Mouse (Mus musculus): Measurements from ENCODE around the gene Axl.
A peak's percentile ranks its signal among the peaks of the same experiment; 100 is the strongest.
"Not testable (repeated sequence)": the region's sequence is repeated elsewhere in the genome, so short reads cannot be mapped to it uniquely, and the experiment has no call there.

The Axl gene

DNA sequence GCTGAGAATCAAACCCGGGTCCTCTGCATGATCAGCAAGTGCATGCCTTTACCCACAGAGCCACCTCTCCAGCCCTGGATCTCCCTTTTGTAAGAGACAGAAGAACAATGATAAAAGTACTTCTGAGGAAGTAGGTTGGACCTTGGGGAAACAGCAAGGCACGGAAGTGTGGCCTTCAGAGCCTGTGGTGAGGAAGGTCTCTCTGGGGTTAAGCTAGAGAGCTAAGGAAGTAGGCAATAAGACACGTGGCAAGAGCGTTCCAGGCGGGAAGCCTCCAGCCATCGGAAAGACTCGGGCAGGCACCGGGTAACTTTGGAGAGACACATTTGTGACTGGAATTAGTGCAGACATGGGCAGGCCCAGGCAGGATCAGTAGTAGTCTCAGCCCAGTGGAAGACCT, 6.3 kb upstream of the Axl start:
- no peak for DNase-seq (ENCODE audit: low read depth, low spot score)

DNA sequence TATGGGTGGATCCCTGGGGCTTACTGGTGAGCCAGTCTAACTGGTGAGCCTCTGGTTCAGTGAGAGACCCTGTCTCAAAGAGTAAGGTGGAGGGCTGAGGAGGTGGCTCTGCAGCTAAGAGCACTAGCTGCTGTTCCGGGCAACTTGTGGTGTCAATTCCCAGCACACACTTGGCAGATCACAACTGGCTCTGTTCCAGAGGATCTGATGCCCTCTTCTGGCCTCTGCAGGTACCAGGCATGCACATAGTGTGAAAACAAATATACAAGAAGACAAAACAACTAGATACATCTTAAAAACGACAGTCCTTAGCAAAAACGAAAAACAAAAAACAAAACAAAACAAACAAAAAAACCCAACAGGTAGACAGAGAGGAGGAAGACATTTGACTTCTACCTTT, 5.2 kb upstream of the Axl start:
- no peak for DNase-seq (ENCODE audit: low read depth, low spot score)

DNA sequence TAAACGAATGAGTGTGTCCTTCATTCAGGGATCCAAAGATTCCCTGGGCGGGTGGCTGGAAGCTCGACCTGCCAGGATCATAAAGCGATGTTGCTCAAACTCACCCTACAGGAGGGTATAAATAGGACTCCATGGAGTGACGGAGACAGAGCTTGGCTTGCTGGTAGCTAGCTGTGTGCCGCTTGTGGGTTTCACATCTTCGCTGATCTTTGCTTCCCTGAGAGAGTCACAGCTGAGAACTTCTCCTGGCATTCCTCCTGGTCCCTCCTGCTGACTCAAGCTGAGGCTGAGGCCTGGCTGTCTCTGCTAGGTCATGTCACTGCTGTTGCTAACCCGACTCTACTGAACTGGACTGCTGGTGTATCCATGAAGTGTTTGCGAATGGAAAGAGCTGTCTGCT, 4.5 kb upstream of the Axl start:
- DNase-seq (ENCODE audit: low read depth, low spot score): not testable (repeated sequence)

DNA sequence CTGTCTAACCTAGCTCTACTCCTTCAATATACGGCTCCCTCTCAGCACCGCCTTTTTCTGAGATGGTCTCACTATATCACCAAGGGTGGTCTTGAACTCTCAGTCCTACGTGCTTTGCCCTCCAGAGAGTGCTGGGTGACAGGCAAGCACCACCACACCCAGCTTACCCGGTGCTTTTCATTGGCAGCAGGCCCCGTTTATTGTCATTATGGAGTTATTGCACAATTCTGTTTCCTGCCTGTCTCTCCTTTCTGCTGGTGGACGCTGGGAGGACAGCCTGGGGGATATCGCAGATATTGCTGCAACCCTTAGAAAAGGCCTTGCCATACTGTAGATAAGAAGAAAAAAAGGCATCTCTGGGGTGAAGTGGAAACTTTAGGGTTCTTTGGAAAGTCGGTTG, 2.1 kb upstream of the Axl start:
- no peak for DNase-seq (ENCODE audit: low read depth, low spot score)

DNA sequence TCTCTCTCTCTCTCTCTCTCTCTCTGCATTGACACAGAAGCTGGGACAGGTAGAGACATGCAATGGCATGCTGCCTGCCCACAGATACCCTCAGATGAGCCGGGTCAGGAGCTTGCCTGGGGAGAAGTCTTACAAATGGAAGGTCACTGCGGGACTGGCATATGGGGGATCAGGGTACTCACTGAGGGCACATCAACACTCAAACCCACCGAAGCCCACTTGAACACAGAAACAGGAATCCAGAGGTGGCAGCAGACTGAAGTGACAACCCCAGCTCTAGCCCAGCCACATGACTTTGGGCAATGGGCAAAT, 580 bp upstream of the Axl start:
- no peak for DNase-seq (ENCODE audit: low read depth, low spot score)

DNA sequence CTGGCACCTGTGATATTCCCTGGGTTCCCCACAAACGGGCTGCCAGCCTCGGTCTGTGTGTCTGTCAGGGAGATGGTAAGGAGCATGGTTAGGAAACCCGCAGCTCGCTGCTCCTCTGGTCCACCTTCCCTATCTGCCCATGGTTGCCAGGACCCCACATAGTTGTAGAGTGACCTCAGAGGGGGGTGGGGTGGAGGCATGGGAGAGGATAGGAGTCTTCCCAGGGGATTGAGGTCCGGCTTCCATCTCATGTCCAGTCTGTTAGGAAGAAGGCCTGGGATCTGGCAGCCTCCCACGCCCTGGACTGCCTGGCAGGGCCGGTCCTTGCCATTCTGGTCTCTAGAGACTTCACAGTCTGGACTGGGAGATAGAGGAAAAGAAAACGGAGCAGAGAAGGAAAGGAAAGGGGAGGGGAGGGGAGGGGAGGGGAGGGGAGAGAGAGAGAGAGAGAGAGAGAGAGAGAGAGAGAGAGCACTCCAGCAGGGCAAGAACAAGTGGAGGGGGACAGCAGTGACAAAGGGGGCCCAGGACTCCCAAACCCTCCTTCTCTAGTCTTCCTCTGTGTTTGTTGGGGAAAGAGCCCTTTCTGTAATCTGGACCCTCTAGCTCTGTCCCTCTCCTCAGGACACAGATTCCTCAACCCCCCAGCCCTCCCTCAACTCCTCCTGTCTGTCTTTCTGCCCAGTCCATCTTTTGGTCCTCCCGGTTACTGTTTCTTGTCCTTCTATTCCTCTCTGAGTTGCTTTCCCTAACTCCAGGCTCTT, 867 bp downstream of the Axl start:
- no peak for DNase-seq (ENCODE audit: low read depth, low spot score)

DNA sequence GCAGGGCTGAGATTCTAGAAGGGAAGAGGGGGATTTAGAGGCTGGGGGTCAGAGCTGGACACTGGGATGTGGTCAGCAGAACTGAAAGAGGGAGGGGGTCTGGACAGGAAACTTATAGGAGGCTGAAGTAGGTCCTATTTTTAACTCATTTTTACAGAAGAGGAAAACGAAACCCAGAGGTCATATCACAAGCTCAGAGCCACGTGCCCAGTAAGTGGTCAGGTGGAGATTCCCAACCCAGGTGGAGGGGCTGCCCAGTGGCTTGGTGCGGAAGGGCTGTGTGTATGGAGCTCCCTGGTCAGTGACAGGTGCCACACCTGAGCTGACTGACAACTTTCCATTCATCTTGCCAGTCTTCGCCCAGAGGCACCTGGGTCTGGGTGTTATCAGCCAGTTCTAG, 1.5 kb downstream of the Axl start:
- DNase-seq (ENCODE audit: low read depth, low spot score): no peak

DNA sequence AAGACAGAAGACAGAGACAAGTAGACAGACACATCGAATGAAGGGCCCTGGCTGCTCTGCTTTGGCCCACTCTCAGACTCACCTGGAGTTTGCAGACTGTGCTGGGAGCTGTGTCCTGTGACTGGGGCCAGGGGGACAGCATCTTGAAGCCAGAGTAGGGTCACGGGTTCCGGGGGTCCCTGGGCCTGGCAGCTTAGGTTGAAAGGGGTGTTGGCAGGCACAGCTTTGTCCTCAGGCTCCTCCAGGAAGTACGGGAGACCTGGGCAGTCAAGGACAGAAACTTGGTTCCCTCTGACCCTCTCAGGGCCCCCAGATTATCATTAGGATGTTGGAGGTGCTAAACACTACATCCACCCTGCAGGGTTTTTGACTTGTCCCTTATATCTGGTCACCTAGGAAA, 2.8 kb downstream of the Axl start:
- no peak for DNase-seq (ENCODE audit: low read depth, low spot score)

DNA sequence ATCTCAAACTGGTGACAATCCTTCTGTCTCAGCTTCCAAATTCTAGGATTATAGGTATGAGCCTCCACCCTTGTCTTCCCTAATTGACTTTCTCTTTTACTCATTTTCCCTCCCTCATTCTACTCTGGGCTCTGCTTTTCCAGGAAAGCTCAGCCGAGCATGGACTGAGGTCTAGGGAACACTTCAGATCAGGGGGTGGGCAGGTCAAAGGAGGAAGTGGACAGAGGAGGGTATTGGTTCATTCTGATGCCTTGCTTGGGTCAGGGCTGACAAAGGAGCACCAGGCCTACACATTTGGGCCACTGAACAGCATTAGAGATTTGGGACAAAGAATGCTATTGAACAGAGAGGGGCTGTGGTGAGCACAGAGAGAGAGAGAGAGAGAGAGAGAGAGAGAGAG, 3.7 kb downstream of the Axl start:
- no peak for DNase-seq (ENCODE audit: low read depth, low spot score)

DNA sequence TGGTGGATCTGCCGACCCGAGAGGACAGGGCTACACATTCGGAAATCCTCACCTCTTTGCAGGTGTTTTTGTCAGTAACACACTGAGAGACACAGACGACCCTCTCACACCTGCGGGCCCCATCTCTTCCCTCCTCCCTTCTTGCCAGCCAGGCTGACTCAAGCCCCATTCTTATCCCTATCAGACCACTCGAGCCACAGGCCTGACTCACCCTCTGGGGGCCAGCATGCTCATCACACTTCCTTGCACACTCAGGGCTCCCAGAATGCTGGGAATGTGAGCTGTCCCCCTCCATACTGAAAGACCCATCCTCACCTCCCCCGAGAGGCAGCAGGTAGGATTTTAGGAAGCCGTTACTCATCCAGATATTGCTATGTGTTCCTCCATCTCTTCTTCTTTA, 4.8 kb downstream of the Axl start:
- DNase-seq (ENCODE audit: low read depth, low spot score): no peak

DNA sequence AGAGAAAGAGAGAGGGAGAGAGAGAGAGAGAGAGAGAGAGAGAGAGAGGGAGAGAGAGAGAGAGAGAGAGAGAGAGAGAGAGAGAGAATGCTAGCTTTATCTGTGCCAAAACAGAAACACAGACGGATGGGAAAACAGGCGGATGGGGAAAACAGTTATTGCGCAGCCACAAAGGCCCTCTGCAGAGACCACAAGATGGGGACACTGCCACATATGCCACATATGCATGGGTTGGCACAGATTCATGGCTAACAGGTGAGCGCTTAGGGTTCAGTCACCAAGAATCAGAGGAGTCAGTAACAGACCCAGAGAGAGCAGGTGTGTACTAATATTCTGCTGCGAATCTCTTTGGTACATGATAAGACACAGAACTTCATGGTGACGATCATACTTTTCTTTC, 5.8 kb downstream of the Axl start:
- no peak for DNase-seq (ENCODE audit: low read depth, low spot score)

DNA sequence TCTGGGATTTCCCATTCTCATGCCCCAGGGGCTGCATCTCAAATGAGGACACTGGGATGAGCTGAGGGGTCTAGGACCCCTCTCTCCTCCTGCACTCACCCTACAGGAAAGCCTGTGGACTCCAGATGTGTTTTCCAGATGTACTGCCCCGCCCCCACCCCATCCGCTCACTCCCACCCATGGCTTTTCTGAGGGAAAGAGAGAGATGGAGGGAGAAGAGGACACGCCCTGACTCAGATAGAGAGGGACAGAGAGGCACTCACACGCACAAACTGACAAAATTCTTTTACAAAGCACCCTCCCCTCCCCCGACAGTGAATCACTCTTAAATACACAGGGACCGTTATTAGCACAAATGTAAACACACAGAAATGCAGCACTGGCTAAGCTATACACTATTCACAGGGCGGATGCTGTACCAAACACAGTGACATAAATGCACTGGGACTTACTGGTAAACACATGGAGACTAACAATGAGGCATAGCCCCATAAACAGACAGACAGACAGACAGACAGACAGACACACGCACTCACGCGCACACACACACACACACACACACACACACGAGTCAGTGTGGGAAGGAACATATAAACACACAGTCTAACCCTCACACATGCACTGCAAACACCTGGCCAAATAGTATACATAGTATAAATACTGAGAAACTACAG, 6.4 kb downstream of the Axl start:
- no peak for DNase-seq (ENCODE audit: low read depth, low spot score)

DNA sequence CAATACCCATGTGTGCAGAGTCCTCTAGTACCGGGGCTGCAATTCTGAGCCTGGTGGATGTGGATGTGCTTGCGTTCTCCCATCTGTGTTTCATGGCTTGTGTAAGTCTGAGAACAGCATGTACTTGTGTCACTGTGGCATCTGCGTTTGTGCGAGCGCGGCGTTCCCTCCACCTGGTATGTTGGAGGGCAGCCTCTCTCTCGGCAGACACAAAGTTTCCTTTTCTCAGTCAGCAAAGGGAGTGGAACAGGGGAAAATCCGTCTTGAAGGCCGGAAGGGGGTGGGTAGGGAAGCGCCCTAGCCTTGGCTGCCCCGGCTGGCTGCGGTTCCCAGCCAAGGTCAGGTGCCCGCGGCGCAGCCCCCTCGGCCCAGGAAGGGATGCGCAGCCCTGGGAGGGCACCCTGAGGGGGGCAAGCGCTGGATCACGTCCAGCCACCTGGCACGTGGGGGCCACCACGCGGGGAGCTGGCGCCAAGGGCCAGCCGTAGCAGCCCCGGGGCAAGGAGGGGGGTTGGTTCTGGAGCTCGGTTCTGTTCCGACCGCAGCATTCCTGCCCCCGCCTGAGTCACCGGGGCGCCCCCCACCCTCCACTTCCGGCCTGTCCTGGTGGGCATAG, 7.1 kb downstream of the Axl start:
- no peak for DNase-seq (ENCODE audit: low read depth, low spot score)

DNA sequence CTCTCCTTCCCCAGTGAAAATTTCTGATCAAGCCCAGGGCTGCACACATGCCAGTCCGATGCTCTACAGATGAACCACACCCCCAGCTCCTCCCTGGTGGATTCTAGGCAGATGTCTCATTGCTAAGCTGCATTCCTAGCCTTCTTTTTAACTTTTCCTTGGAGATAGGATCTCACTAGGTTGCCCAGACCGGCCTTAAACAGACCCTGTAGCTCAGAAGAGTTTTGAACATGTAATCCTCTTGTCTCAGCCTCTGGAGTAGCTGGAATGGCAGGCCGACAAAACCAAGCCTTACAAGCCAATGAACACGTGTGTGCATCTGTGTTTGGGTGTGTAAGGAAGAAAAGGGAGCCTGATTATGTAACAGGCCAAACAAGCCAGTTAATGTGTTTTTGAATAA, 7.8 kb downstream of the Axl start:
- DNase-seq (ENCODE audit: low read depth, low spot score): no peak

DNA sequence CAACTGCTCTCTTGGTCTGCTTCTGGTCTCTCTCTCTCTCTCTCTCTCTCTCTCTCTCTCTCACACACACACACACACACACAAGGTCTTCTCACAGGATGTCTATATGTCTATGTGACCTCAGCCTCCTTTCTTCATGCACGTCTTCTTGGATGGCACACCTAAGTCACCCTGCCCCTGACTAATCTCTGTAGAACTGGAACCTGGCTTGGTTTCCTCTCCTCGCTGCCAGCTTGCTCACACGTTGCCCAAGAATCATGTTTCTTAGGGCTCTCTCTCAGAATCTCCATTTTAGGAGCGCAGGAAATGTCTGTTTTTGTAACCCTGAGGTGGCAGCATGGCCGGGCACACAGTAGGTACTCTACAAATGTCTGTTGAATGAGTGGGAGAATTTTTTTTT, 8.5 kb downstream of the Axl start:
- DNase-seq (ENCODE audit: low read depth, low spot score): no peak

DNA sequence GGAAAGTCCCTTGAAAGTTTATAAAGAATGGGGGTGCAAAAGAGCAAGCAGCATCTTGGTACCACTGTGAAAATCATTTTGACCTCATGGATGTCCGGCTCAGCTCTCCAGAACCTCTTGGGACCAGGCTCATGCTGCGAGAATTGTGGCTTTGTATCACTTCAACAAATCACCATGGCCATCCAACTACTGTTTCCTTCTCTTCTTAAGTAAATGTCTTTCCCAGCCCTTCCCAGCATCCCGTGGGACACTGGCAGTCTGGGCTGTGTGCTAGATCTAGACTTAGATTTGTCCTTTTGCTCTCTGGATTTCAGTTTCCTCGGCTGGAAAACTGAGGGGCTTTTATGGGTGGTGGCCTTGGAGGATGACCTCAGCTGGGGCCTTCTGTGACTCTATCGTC, 20.3 kb downstream of the Axl start:
- no peak for DNase-seq (ENCODE audit: low read depth, low spot score)

DNA sequence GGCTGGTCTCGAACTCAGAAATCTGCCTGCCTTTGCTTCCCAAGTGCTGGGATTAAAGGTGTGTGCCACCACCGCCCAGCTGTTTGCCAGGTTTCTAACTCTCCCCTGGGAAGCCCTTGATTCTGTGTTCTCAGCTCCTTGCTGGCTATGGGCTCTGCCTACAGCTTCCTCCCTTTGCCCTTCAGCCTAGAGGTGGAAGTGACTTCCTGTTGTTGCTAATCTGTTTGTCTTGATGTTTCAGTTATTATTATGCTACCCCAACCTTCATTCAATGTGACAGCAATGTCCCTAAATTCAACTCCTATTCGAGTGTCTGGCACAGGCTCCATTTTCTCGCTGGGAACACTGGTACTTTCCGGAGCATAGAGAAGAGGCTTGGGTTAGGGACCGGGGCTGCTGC, 22.4 kb downstream of the Axl start:
- no peak for DNase-seq (ENCODE audit: low read depth, low spot score)

DNA sequence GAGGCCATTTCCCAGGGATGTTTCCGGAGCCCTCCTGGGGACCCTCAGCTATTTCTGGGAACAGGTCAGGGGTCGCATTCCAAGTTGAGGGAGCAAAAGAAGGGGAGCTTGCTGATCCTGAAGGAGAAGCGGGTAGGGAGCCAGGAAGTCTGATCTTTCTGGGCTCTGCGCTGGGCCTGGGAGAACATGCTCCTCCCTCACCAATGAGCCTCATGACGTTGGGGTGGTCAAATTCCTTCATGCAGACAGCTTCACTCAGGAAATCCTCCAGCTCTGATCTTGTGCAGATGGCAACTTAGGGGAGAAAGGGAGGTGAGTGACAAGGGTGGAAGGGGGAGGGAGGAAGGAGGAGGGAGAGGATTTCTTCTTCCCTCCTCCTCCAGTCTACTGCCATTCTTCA, 24.3 kb downstream of the Axl start:
- DNase-seq (ENCODE audit: low read depth, low spot score): no peak

DNA sequence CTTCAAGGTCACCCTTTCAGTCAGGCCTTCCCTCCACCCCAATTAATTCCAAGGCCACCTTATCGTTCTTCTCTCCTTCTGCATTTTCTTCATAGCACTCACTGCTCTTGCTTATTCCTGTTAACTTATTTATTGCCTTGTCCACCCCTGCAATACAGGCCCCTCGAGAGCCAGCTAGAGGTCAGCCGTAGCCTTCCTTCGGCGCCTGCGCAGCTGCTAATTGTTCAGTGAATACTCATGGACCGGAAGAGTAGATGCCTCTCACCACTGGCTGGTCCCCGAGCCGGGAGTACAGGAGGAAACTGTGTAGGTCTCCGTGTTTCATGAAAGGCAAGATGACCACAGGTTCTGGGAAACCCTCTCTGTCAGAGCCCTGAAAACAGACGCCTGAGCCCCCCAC, 24.8 kb downstream of the Axl start:
- DNase-seq (ENCODE audit: low read depth, low spot score): no peak

DNA sequence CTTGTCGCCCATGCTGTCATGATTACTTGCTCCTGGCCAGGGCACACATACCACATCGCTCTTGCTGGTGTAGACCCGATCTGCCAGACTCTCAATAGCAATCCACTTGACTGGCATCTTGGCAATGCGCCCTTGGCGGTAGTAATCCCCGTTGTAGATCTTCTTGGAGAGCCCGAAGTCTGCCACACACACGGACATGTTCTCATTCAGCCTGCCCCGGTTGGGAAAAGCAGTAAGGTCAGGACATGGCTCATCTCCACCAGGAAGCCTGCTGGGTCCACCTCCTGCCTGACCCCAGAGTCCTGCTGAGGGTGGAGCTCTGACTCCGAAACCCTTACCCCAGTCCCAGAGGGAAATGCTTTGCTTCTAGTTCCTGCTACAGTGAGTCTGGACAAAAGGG, 27.2 kb downstream of the Axl start:
- no peak for DNase-seq (ENCODE audit: low read depth, low spot score)

DNA sequence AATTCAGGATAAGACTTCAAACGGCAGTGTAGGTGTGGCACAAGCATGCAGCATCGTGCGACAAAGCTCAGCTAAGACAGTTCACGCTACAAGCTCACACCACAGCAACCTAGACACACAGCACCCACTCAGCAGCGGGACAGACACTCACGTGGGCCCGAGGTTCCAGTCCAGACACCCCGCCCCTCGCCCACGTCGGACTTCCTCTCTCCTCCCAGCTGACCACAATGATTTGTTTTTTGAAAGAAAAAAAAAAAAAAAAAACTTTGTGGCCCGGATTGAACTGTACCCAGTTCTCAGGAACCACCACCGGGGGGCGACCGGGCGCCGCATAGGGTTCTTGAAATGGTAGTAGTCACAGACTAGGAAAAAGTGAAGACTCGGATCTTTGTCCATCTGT, 32.5 kb downstream of the Axl start:
- DNase-seq (ENCODE audit: low read depth, low spot score): peak; percentile 61

DNA sequence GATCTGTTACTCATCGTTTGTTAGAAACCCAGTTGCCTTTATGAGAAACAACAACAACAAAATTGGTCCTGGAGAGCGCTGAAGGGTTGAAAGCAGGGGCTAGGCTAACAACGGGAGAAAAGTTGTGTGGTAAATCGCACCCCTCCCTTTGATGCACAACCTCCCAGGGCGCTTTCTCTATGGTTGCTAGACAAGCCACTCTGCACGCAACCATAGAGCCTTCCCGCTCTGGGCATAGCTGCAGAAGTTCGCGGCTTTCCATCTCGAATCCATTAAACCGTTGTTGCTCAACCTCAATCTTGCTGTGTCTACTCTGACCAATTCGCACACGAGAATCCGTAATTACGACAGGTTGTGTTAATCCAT, 33.1 kb downstream of the Axl start:
- no peak for DNase-seq (ENCODE audit: low read depth, low spot score)

DNA sequence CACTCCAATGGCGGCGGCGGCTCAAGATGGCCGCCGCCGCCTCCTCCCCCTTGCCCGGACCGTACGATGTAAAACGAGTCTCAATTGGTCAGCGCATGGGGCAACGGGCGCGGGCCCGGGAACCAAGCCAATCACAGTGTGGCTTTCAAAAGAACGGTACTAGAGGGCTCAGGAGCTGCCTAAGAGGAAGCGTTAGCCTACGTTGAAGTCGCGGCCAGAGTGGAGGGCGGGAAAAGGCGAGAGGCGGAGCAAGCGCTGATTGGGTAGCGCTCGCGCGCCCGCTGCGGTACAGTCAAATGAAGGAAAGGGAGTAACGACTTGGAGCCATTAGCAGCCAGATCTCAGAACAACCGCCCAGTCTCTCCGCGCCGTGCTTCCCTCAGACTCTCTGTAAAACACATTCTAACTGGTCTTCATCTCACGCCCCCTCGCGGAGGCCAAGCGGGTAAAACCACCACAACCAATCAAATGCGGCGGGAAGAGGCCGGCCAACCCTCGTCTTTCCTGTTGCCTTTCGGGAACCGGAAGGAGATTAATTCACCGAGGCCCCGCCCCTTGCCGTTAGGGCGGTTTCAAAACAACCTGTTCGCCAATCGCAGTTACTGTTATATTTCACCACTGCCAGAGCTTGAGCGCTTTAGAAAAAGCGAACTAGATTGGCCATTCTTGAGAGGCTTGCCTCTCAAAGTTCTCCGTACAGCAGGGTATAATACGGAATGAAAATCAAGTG, 33.6 kb downstream of the Axl start, which contains the start of gene Hnrnpul1:
Gene Hnrnpul1, minus strand, starts transcription at position 20 of the 730 bp plus-strand sequence.
- DNase-seq (ENCODE audit: low read depth, low spot score): peak; percentile 99
